Mouse (Mus musculus) gastrocnemius, postnatal 4 days (tissue): ENCODE data around the gene Erich6b. TPM values are rescaled to one million over a fixed set of nuclear protein-coding genes. Genes with fewer than 3 reads are reported as not detected.

ENCODE experiments used
- DNase-seq, 2 experiments: peaks; one replicate each; pipeline ENCODE4 v3.0.0; 2021 to 2022; ENCODE audit warnings: low spot score in 2 of 2, mixed read lengths in 2 of 2
- total RNA-seq, 2 experiments: library from RNA; stranded (reverse); gene quantifications; 2 replicates each; pipeline ENCODE4 v1.2.3; 2021

Gene Erich6b
- total RNA-seq, 2 experiments from 2014 or later = not detected

- no peak for DNase-seq
These were observed 64.6 kb downstream of the Erich6b start for GRCm38 (mm10) chr14:75706647-75707046.

GRCm38 (mm10) chr14:75707771-75708170, 65.7 kb downstream of the Erich6b start:
- DNase-seq = no peak

GRCm38 (mm10) chr14:75708986-75709385, 66.9 kb downstream of the Erich6b start:
- DNase-seq = no peak

- DNase-seq = no peak
These were observed 69.7 kb downstream of the Erich6b start for GRCm38 (mm10) chr14:75711731-75712130.

GRCm38 (mm10) chr14:75712687-75713086, 70.6 kb downstream of the Erich6b start:
- DNase-seq = no peak

GRCm38 (mm10) chr14:75713661-75714060, 71.6 kb downstream of the Erich6b start:
- no peak for DNase-seq

GRCm38 (mm10) chr14:75716410-75716809, 74.4 kb downstream of the Erich6b start:
- DNase-seq = no peak

Other genes starting within 250 kb of the Erich6b start
- under 1 TPM; 0.27 to 0.36 TPM for gene Siah3, start 186.3 kb upstream of the Erich6b start, total RNA-seq
- not detected for gene Spert, start 49.1 kb upstream of the Erich6b start, total RNA-seq
- gene Cog3, start 112.3 kb downstream of the Erich6b start, total RNA-seq = 10 to 100 TPM; 18.0 to 18.3 TPM
- 10 to 100 TPM in 1 of 2 experiments, 1 to 10 TPM in 1; 9.4 to 11.0 TPM for gene Slc25a30, start 144.8 kb downstream of the Erich6b start, total RNA-seq
- 1,000 to 10,000 TPM; 3,882 to 3,909 TPM for gene Tpt1, start 202.8 kb downstream of the Erich6b start, total RNA-seq